Mouse (Mus musculus) thymus, adult 2 months (tissue): ENCODE data around the gene Rapgef5.

Experiments used
- CTCF ChIP-seq: fragments of 200-500 bp; IDR thresholded peaks from 2 replicates; pipeline ENCODE4 v1.5.1; 2012; ENCODE audit warnings: mild to moderate bottlenecking, control low read depth, low read length, moderate library complexity, borderline replicate concordance; ENCODE audit not compliant: control insufficient read depth, poor library complexity, insufficient read depth; ENCODE audit errors: extremely low read depth
- POLR2A ChIP-seq: fragments of 200-500 bp; IDR thresholded peaks from 2 replicates; pipeline ENCODE4 v1.6.1; 2012; ENCODE audit warnings: mild to moderate bottlenecking, low read length, control low read depth, moderate library complexity; ENCODE audit not compliant: control insufficient read depth, poor library complexity, insufficient read depth; ENCODE audit errors: extremely low read depth

- no peak for TF ChIP-seq CTCF
- no peak for TF ChIP-seq POLR2A
These were observed 35.3 kb upstream of the Rapgef5 start for GRCm38 (mm10) chr12:117480958-117481357.
